Mouse (Mus musculus): ENCODE results near the gene Stx6. TPM values are rescaled to one million over a fixed set of nuclear protein-coding genes. Genes with fewer than 3 reads are reported as not detected.
"Not testable (repeated sequence)": the region's sequence is repeated elsewhere in the genome, so short reads cannot be mapped to it uniquely, and the experiment has no call there.

Stx6 gene
- polyA plus RNA-seq, 1 experiment from 2014 or later: 93.3 TPM

DNA sequence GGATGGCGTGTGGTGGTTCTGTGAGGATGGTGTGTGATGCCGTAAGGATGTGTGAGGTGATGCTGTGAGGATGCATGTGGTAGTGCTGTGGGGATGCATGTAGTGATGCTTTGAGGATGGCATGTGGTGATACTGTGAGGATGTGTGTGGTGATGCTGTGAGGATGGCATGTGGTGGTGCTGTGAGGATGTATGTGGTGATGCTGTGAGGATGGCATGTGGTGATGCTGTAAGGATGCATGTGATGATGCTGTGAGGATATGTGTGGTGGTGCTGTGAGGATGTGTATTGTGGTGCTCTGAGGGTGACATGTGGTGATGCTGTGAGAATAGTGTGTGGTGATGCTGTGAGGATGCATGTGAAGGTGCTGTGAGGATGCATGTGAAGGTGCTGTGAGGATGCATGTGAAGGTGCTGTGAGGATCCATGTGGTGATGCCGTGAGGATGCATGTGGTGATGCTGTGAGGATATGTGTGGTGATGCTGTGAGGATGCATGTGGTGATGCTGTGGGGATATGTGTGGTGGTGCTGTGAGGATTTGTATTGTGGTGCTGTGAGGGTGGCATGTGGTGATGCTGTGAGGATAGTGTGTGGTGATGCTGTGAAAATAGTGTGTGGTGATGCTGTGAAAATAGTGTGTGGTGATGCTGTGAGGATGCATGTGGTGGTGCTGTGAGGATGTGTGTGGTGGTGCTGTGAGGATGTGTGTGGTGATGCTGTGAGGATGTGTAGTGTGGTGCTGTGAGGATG, 14.6 kb downstream of the Stx6 start:
- Histone ChIP-seq H3K9me3 (replicated peaks; ENCODE audit: control insufficient read depth, low read length) (no peaks in the 10 kb centered on the region), H3K4me3 (ENCODE audit: low read depth, low read length) (no peak overlapping the region), H3K4me1 (ENCODE audit: control insufficient read depth, insufficient read depth, low read length) (no peaks in the 10 kb centered on the region), H3K27me3 (ENCODE audit: control insufficient read depth, insufficient read depth, low read length) (no peaks in the 10 kb centered on the region), H3K9ac (replicated peaks; ENCODE audit: low read length) (no peak overlapping the region), H3K4me2 (ENCODE audit: low read depth, low read length) (no peak overlapping the region), H3K36me3 (replicated peaks; ENCODE audit: control insufficient read depth, insufficient read depth, low read depth, low read length) (no peaks in the 10 kb centered on the region; the same call in 1 of the 2 replicates), H3K27ac (replicated peaks; ENCODE audit: low read depth, low read length) (no peak overlapping the region)
- no peak for ATAC-seq (replicated peaks; ENCODE audit: insufficient number of reproducible peaks, low FRiP score, low TSS enrichment, low read depth)
- no peak for DNase-seq (ENCODE audit: low spot score)
- WGBS: 90% methylated on average over 3 of the region's 3 CpGs

DNA sequence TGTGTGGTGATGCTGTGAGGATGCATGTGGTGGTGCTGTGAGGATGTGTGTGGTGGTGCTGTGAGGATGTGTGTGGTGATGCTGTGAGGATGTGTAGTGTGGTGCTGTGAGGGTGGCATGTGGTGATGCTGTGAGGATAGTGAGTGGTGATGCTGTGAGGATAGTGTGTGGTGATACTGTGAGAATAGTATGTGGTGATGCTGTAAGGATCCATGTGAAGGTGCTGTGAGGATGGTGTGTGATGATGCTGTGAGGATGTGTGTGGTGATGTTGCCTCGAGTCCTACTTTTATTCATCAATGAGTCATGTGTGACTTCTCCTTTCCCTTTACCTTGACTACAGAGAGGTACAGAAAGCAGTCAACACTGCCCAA, 15.1 kb downstream of the Stx6 start:
- H3K36me3 ChIP-seq (replicated peaks; ENCODE audit: control insufficient read depth, insufficient read depth, low read depth, low read length); H3K27ac ChIP-seq (replicated peaks; ENCODE audit: low read depth, low read length); ATAC-seq (replicated peaks; ENCODE audit: insufficient number of reproducible peaks, low FRiP score, low TSS enrichment, low read depth); H3K9me3 ChIP-seq (replicated peaks; ENCODE audit: control insufficient read depth, low read length); H3K4me1 ChIP-seq (ENCODE audit: control insufficient read depth, insufficient read depth, low read length); H3K27me3 ChIP-seq (ENCODE audit: control insufficient read depth, insufficient read depth, low read length); H3K4me2 ChIP-seq (ENCODE audit: low read depth, low read length); H3K9ac ChIP-seq (replicated peaks; ENCODE audit: low read length); DNase-seq (ENCODE audit: low spot score); H3K4me3 ChIP-seq (ENCODE audit: low read depth, low read length): not testable (repeated sequence)
- 90% methylated on average over 1 of the region's 1 CpGs for WGBS

DNA sequence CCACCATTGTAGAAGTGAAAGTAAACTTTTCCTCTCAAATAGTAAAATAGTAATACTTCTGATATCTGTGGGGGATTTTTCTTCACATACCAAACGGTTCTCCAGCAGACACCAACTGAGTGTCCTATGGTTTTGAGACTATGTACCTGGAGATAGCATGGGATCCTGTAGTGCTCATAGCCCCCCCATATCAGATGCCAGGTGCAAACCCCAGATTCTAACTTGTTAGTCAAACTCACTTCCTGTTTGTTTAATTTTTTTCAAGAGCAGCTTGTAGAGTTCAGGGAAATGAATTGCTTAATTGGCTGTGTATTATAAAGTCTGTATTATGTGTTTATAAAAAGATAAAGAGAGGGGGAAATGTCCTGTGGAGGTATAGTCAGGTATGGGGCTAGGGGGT, 15.9 kb downstream of the Stx6 start:
- Histone ChIP-seq H3K4me1 (ENCODE audit: control insufficient read depth, insufficient read depth, low read length) (no peaks in the 10 kb centered on the region), H3K36me3 (replicated peaks; ENCODE audit: control insufficient read depth, insufficient read depth, low read depth, low read length) (no peaks in the 10 kb centered on the region; the same call in 1 of the 2 replicates), H3K9me3 (replicated peaks; ENCODE audit: control insufficient read depth, low read length) (no peaks in the 10 kb centered on the region), H3K27me3 (ENCODE audit: control insufficient read depth, insufficient read depth, low read length) (no peaks in the 10 kb centered on the region), H3K27ac (replicated peaks; ENCODE audit: low read depth, low read length) (no peak overlapping the region), H3K9ac (replicated peaks; ENCODE audit: low read length) (no peak overlapping the region), H3K4me3 (ENCODE audit: low read depth, low read length) (no peak overlapping the region), H3K4me2 (ENCODE audit: low read depth, low read length) (no peak overlapping the region)
- DNase-seq (ENCODE audit: low spot score) (no peak), ATAC-seq (replicated peaks; ENCODE audit: insufficient number of reproducible peaks, low FRiP score, low TSS enrichment, low read depth) (no peak)
- WGBS: 90% methylated on average over 1 of the region's 1 CpGs

DNA sequence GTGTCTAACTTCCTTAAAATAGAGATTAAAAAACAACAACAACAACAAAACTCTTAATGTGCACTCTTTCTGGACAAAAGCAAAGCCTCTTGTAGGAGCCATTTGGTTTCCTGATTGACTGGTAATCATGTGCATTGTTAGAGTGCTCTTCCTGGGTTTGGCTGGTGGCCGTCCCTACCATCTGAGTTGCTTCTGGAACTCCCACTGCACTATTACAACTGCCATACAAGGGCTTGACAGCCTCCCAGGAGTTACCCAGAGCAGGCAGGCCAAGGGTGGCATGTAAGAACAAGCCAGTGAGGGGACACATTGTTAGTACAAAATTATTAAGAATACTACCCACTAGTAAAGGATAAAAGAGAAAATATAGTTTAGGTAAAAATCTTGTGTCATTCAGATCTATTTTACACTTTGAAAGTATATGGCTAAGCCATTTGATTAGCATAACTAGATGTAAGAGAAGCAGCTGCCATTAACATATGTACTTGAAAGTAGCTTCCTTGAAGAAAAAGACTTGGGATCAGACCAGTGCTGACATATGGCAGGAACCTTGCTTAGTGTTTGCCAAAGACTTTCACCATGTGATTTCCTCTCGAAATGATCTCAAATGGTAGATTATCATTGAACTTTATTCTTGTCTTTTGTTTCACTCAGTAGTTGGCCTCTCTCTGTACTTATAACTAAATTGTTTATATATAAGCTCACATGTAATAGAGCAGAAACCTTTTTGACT, 19.8 kb downstream of the Stx6 start:
- Histone ChIP-seq H3K4me3 (ENCODE audit: low read depth, low read length) (no peak overlapping the region), H3K27me3 (ENCODE audit: control insufficient read depth, insufficient read depth, low read length) (no peaks in the 10 kb centered on the region), H3K27ac (replicated peaks; ENCODE audit: low read depth, low read length) (no peak overlapping the region), H3K36me3 (replicated peaks; ENCODE audit: control insufficient read depth, insufficient read depth, low read depth, low read length) (no peaks in the 10 kb centered on the region; the same call in 1 of the 2 replicates), H3K4me1 (ENCODE audit: control insufficient read depth, insufficient read depth, low read length) (no peaks in the 10 kb centered on the region), H3K9ac (replicated peaks; ENCODE audit: low read length) (no peak overlapping the region), H3K4me2 (ENCODE audit: low read depth, low read length) (no peak overlapping the region), H3K9me3 (replicated peaks; ENCODE audit: control insufficient read depth, low read length) (no peaks in the 10 kb centered on the region)
- ATAC-seq (replicated peaks; ENCODE audit: insufficient number of reproducible peaks, low FRiP score, low TSS enrichment, low read depth) (no peak), DNase-seq (ENCODE audit: low spot score) (no peak)
- WGBS: 87% methylated on average over 2 of the region's 2 CpGs

DNA sequence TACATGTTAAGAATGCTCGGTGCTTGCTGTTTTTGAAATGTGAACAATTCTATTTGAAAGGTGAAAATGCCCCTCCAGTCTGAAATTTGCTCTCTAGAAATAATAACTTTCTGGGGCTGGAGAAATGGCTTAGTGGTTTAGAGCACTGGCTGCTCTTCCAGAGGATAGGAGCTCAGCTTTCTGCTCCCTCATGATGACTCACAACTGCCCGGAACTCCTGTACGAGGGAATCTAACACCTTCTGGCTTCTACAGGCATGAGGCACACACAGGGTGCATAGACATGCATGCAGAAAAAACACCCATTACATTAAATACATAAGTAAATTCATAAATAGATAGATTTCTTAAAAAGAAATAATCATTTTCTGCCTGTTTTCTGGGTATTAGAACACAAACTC, 25.7 kb downstream of the Stx6 start:
- H3K27ac ChIP-seq (replicated peaks; ENCODE audit: low read depth, low read length): no peak overlapping the region
- H3K27me3 ChIP-seq (ENCODE audit: control insufficient read depth, insufficient read depth, low read length): no peaks in the 10 kb centered on the region
- no peak for ATAC-seq (replicated peaks; ENCODE audit: insufficient number of reproducible peaks, low FRiP score, low TSS enrichment, low read depth)
- no peak for DNase-seq (ENCODE audit: low spot score)
- H3K9ac ChIP-seq (replicated peaks; ENCODE audit: low read length): no peak overlapping the region
- H3K4me2 ChIP-seq (ENCODE audit: low read depth, low read length): no peak overlapping the region
- H3K4me1 ChIP-seq (ENCODE audit: control insufficient read depth, insufficient read depth, low read length): no peaks in the 10 kb centered on the region
- H3K36me3 ChIP-seq (replicated peaks; ENCODE audit: control insufficient read depth, insufficient read depth, low read depth, low read length): peaks cover 6% of the 10 kb centered on the region
- no peaks in the 10 kb centered on the region for H3K9me3 ChIP-seq (replicated peaks; ENCODE audit: control insufficient read depth, low read length)
- 88% methylated on average over 3 of the region's 3 CpGs for WGBS
- no peak overlapping the region for H3K4me3 ChIP-seq (ENCODE audit: low read depth, low read length)

DNA sequence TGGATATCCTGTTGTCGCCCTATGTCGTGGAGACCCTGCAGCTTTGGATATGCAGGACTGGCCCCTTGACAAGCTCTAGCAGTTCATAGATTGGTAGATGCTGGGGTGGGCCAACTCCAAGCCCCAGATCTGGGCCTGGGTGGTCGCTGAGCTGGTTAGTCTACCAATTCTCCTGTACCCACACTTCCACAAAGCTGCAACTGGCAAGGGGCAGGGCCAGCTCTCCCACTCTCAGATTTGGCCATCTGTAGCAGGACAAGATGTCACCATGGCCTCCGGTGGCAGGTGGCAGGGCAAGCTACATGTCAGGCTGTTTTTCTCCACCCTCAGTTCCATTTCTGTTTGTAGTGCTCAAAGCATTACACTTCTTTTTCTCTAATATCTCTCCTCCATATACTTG, 30.1 kb downstream of the Stx6 start:
- no peak overlapping the region for H3K4me3 ChIP-seq (ENCODE audit: low read depth, low read length)
- 94% methylated on average over 4 of the region's 4 CpGs for WGBS
- DNase-seq (ENCODE audit: low spot score): no peak
- no peak overlapping the region for H3K27ac ChIP-seq (replicated peaks; ENCODE audit: low read depth, low read length)
- H3K9ac ChIP-seq (replicated peaks; ENCODE audit: low read length): no peak overlapping the region
- H3K4me2 ChIP-seq (ENCODE audit: low read depth, low read length): no peak overlapping the region
- no peak for ATAC-seq (replicated peaks; ENCODE audit: insufficient number of reproducible peaks, low FRiP score, low TSS enrichment, low read depth)
- no peaks in the 10 kb centered on the region for H3K27me3 ChIP-seq (ENCODE audit: control insufficient read depth, insufficient read depth, low read length)
- no peaks in the 10 kb centered on the region for H3K9me3 ChIP-seq (replicated peaks; ENCODE audit: control insufficient read depth, low read length)
- peaks cover 9% of the 10 kb centered on the region for H3K36me3 ChIP-seq (replicated peaks; ENCODE audit: control insufficient read depth, insufficient read depth, low read depth, low read length)
- no peaks in the 10 kb centered on the region for H3K4me1 ChIP-seq (ENCODE audit: control insufficient read depth, insufficient read depth, low read length)

DNA sequence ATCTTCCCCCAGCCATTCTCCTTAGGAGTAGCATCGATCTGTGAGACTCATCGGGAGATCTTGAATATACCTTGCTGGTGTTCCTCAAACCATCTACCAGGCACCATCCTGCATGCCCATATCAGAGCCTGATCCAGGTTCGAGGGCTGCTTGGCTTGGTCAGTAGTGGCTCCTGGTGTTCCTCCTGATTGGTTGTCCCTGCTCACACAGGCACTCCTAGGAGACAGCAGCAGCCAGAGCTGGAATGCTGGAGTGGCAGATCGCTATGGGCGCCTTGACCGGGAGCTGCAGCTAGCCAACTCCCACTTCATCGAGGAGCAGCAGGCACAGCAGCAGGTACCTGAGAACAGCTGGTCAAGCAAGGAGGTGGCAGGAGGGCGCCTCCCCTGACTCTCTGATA, 32.7 kb downstream of the Stx6 start:
- H3K4me1 ChIP-seq (ENCODE audit: control insufficient read depth, insufficient read depth, low read length): no peaks in the 10 kb centered on the region
- H3K9me3 ChIP-seq (replicated peaks; ENCODE audit: control insufficient read depth, low read length): no peaks in the 10 kb centered on the region
- H3K4me2 ChIP-seq (ENCODE audit: low read depth, low read length): no peak overlapping the region
- DNase-seq (ENCODE audit: low spot score) (no peak), ATAC-seq (replicated peaks; ENCODE audit: insufficient number of reproducible peaks, low FRiP score, low TSS enrichment, low read depth) (no peak)
- no peak overlapping the region for H3K4me3 ChIP-seq (ENCODE audit: low read depth, low read length)
- no peak overlapping the region for H3K9ac ChIP-seq (replicated peaks; ENCODE audit: low read length)
- H3K27ac ChIP-seq (replicated peaks; ENCODE audit: low read depth, low read length): no peak overlapping the region
- H3K27me3 ChIP-seq (ENCODE audit: control insufficient read depth, insufficient read depth, low read length): no peaks in the 10 kb centered on the region
- WGBS: 91% methylated on average over 8 of the region's 8 CpGs
- peaks cover 9% of the 10 kb centered on the region for H3K36me3 ChIP-seq (replicated peaks; ENCODE audit: control insufficient read depth, insufficient read depth, low read depth, low read length)

DNA sequence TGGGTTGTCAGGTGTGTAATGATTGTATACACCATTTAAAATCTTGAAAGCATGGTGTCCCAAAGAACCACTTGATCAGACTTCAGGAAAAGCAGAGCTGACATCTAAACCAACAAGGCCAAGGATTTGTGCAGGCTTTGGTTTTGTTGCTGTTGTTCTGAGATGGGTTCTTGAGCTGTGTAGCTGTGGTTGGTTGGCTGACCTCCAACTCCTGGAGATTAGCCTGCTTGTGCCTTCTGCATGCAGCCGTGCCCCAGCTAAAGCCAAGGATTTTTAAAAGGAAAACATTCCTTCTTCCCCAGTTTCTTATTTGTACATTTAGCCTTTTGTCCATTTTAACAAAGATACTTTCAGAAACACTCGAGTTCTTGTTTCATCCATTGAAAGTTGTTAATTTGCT, 33.2 kb downstream of the Stx6 start:
- no peaks in the 10 kb centered on the region for H3K9me3 ChIP-seq (replicated peaks; ENCODE audit: control insufficient read depth, low read length)
- 96% methylated on average over 2 of the region's 2 CpGs for WGBS
- H3K27me3 ChIP-seq (ENCODE audit: control insufficient read depth, insufficient read depth, low read length): no peaks in the 10 kb centered on the region
- H3K4me2 ChIP-seq (ENCODE audit: low read depth, low read length): no peak overlapping the region
- DNase-seq (ENCODE audit: low spot score) (no peak), ATAC-seq (replicated peaks; ENCODE audit: insufficient number of reproducible peaks, low FRiP score, low TSS enrichment, low read depth) (no peak)
- H3K36me3 ChIP-seq (replicated peaks; ENCODE audit: control insufficient read depth, insufficient read depth, low read depth, low read length): peaks cover 9% of the 10 kb centered on the region
- H3K4me3 ChIP-seq (ENCODE audit: low read depth, low read length): no peak overlapping the region
- no peaks in the 10 kb centered on the region for H3K4me1 ChIP-seq (ENCODE audit: control insufficient read depth, insufficient read depth, low read length)
- no peak overlapping the region for H3K9ac ChIP-seq (replicated peaks; ENCODE audit: low read length)
- no peak overlapping the region for H3K27ac ChIP-seq (replicated peaks; ENCODE audit: low read depth, low read length)
